Mouse (Mus musculus) cerebellum, adult 2 months (tissue): ENCODE results near the gene Prr3.

Source experiments
- CTCF ChIP-seq: fragments of 200-500 bp; IDR thresholded peaks from 2 replicates; pipeline ENCODE4 v1.5.1; 2011; ENCODE audit warnings: low read depth, mild to moderate bottlenecking, control low read depth, low read length, moderate library complexity, borderline replicate concordance; ENCODE audit not compliant: insufficient read depth
- POLR2A ChIP-seq: fragments of 200-500 bp; IDR thresholded peaks from 2 replicates; pipeline ENCODE4 v1.6.1; 2011; ENCODE audit warnings: low read length, control low read depth, borderline replicate concordance; ENCODE audit not compliant: insufficient read depth

- TF ChIP-seq POLR2A (no peak), CTCF (no peak)
Observed at GRCm38 (mm10) chr17:35999356-35999755, 19.3 kb upstream of the Prr3 start.
